Mouse (Mus musculus): ENCODE measurements around the gene Mlxipl.
A peak's percentile ranks its signal among the peaks of the same experiment; 100 is the strongest.

The Mlxipl gene

DNA sequence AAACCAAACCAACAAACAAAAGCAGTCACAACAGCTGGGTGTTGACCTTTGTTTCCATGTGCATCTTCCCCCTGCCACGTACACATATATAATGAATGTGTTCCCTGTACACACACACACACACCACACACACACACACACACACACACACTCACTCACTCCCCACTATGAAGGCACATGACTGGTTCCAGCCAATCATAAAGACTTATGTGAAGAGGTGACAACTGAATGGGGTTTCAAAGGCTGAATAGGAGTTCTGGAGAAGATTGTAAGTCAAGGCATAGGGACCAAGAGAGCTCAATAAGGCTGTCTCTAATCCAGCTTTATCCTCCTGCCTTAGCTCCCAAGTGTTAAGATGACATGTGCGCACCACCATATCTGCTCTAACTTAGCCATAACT is 10.1 kb upstream of the Mlxipl start:
- no peak for DNase-seq (ENCODE audit: low spot score in 2 of 2)

DNA sequence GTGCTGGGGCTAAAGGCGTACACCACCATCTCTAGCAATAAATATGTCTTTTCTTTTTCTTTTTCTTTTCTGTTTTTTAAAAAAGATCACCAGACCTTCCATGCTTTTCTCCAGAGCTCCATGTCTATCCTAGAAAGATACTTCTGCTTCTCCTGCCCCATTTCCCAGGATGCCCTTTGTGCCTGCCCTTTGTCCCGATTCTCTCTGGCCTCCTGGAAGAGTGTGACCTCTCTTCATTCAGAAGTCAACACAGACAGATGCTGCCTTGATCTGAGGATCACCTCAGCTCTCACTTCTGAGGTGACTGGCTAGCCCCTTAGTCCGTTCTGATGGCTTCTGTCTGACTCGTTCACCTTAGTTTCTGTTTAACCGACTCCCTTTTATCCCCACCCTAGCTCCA is 9.2 kb upstream of the Mlxipl start:
- DNase-seq (ENCODE audit: low spot score in 2 of 2), result no peak

DNA sequence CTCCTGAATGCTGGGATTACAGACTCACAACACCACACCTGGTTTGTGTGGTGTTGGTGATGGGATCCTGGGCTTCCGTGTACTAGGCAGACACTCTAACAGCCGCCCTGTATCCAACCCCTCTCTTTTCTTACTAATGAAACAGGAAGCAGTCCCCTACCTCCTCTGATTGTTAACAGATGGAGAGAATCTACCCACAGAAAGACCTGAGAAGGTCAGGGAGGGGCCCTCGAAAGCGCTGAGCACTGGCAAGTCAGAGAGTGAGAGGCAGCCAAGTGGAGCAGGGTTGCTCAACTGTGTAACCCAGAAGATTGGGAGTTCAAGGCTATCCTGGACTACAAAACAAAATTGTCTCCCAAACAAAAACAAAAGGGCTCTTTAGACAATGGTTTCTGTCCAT is 2.8 kb upstream of the Mlxipl start:
- DNase-seq (ENCODE audit: low spot score in 2 of 2), result no peak

DNA sequence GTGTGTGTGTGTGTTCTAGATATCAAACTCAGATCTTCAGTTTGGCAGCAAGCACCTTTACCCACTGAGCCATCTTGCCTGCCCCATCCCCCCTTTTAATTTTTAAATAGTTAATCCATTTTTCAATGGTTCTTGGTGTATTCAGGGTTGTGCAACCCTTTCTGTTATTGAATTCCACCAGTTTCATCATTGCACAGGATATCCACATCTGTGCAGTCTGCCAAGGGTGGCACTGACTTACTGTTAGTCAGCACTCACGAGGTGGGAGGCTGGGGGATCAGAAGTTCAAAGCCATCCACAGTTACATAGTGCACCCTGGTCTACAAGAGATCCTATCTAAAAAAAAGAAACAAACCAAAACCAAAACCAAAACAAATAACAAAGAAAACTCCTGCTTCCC is 11.3 kb downstream of the Mlxipl start:
- DNase-seq (ENCODE audit: low spot score in 2 of 2), result no peak

DNA sequence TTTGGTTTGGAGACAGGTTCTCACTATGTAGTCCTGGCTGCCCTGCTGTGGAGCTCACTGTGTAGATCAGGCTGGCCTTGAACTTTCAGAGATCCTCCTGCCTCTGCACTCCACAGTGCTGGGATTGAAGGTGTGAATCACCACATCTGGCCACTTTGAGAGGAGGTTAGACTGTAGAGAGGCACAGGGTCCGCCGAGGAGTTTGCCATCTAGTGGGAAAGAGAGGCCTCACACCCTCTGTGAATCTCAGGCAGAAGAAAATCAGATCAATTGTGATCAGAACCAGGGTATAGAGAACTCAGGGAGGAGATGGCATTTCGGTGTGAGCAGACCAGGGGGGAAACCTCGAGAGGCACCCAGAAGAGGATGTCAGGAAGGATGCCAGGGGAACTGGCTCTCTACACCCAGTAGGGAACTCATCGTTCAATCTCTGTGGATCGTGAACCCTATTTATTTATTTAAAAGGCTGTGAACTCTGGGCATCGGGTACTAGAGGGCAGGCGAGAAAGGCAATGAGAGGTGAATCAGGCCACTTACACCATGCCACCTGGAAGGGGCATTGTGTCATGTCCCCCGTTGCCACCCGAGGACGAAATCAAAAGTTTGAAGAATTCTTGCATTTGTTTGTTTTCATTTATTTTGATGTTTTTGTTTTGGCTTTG is 14.4 kb downstream of the Mlxipl start:
- no peak for DNase-seq (ENCODE audit: low spot score in 2 of 2)

DNA sequence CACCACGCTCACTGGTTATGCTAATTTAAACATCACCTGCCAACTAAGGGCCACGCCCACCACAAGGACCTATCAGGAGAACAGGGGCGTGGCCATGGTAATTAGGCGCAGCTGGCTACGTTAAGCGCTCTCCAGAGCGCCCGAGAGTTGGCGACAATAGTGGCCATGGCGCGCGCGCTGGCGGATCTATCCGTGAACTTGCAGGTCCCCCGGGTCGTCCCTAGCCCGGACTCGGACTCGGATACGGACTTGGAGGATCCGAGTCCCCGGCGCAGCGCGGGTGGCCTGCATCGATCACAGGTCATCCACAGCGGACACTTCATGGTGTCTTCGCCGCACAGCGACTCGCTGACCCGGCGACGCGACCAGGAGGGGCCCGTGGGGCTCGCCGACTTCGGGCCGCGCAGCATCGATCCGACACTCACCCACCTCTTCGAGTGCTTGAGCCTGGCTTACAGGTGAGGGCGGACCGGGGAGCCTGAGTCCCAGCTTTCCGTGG is 17.1 kb downstream of the Mlxipl start:
- peak; percentile 62 to 71 for DNase-seq (ENCODE audit: low spot score in 2 of 2)

DNA sequence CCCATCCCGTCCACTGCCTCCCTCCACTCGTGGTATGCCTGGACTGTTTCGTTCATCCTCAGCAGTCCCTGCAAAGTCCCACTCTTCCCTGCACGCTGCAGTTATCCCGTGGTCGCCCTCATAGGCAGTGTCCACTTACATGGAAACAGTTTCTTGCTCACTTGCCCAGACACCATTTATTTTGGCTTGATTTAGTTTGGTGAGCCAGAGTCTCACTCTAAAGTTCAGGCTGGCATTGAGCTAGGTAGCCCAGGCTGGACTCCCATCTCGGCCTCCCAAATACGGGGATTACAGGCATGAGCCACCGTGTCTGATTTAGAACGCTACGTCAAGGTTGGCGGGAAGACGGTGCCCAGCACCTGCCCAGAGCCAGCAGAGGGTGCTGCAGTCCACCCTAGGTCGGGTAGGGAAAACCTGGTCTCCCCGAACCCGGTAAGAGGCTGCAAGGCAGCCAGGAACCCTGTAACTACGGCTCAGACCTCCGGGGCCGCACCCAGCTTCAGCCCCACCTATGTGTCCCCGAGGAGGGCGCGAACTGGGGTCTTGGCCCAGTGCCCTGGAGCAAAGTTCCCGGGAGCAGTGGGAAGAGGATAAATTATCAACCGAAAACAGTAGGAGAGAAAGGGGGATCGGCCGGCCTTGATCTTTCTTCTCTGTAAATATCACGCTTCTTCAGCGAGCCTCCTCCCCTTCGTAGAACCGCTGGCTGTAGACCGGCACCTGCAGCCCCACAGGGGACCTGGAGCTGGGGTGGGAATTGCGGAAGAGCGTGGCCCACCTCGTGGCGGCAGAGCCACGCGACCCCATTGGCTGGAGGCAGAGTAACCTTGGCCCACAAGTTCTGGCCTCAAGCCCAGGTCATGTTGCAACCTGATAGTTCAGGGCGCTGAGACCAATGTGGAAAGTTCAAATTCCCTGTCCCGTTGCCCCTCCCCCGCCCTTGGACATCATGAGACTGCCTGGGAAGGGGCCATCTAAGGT is 18.1 kb downstream of the Mlxipl start:
- peak; percentile 4 to 10 for DNase-seq (ENCODE audit: low spot score in 2 of 2)

DNA sequence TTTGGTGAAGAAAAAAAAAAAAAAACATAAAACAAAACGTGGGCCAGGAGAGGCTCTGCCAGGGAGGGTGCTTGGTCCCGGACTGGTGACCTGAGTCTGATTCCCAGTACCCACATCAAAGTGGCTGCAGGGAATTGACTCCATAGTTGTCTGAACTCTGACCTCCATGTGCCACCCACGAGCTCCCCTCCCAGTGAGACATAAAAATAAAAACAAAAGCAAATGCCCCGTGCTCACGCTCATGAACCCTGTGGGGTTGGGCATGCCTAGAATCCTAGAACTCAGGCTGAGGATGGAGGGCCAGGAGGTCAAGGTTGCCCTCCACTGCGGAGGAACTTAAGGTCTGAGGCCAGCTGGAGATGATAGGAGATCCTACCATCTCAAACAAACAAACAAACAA is 19.3 kb downstream of the Mlxipl start:
- no peak for DNase-seq (ENCODE audit: low spot score in 2 of 2)

DNA sequence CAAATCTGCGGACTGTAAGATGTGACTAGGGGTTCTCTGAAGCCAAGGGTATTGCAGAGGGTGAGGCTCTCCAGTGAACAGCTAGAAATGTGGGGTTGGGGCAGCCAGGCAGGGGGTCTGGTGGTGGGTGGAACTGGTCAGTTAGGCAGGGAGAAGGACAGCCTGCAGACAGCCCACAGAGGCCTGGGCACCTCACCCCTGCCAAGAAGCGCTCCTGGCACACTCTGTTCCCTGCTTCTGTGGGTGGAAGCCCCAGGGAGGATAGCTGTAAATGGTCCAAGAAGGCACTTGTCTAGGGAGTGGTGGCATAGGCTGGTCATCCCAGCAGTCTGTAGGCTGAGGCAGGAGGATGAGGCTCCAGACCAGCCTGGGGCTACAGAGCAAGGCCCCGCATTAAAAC is 19.7 kb downstream of the Mlxipl start:
- DNase-seq (ENCODE audit: low spot score in 2 of 2), result no peak

DNA sequence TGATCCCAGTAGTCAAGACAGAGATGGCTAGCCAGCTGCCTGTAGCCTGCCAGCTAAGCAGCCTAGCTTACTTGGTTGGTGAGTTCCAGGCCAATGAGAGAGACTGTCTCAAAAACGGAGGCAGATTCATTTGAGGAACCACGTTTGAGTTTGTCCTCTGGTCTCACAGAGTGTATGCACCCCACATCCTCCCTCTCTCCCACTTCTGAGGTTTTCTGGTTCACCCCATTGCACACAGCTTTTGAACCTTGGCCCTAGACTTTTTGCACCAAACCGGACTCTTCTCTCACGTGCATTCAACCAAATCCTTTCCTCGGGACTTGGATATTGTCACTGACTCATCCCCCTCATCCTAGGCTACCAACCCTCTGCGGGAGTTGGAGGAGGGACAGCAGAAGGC is 20.3 kb downstream of the Mlxipl start:
- DNase-seq (ENCODE audit: low spot score in 2 of 2), result no peak

DNA sequence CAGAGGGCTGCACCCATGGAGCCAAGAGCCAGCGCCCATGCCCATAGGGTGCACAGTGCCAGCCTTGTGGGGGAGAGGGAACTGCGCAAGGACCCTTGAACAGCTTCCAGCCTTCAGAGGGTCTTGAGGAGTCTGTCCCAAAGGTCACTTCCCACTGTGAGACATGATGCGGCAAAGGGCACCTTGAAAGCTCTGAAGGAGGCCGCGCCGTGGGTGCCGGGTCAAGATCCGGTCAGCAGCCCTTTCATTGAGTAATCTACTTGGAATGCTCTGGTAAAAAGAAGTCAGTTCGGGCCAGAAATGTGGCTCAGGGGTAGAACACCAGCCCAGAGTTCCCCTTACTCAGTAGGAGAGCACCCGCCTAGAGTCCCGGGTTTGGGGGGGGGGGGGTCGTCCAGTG is 24.1 kb downstream of the Mlxipl start:
- no peak for DNase-seq (ENCODE audit: low spot score in 2 of 2)

DNA sequence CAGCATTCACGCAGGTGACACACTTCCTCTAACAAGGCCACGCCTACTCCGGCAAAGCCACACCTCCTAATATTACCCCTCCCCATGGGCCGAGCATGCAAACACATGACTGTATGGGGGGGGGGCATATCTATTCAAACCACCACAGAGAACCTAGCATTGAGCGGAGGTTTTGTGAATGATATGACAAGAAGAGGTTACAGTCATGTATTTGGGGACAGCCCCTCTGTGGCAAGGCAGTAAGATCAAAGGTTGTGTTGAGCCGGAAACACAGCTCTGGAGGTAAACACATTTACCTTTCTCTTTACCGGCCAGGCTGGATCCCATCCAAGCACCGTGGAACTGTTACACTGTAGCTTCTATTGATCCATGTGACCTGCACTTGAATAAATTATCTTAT is 25.6 kb downstream of the Mlxipl start:
- DNase-seq (ENCODE audit: low spot score in 2 of 2), result no peak

DNA sequence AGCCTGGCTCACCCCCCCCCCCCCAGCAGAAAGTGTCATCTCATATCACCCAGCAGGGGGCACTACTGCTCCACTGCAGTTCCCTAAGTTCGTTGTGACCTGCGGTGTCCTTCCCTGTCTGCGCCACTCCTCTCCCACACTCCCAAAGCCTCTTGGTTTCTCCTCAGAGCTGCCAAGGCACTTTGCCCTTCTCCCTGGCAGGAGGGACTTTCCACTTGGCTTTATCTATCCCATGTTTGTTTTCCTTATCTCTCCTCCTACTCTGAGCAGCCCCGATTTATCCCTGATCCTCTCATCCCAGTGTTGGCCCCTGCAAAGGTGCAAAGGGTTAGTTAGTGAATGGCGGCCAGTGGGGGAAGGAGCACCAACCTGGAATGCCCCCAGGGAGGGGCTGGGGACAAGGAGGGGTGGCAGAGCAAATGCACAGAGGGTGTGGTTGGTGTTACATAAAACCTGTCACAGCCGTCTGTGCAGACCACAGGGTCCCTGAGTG is 28.9 kb downstream of the Mlxipl start:
- DNase-seq (ENCODE audit: low spot score in 2 of 2), result peak; percentile 27 to 32

DNA sequence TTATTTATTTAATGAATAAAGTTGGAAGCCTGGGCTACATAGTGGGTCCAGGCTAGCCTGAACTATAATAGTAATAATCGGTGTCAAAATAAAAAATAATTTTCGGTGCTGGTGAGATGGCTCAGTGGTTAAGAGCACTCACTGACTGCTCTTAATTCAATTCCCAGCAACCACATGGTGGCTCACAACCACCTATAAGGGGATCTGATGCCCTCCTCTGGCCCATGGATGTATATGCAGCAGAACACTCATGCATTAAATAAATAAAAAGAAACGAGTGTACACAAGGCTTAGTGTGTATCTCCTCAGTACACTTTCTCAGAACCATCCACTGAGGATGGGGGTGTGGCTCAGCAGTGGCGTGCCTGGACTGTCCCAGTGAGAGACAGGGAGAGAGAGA is 31.1 kb downstream of the Mlxipl start:
- no peak for DNase-seq (ENCODE audit: low spot score in 2 of 2)

DNA sequence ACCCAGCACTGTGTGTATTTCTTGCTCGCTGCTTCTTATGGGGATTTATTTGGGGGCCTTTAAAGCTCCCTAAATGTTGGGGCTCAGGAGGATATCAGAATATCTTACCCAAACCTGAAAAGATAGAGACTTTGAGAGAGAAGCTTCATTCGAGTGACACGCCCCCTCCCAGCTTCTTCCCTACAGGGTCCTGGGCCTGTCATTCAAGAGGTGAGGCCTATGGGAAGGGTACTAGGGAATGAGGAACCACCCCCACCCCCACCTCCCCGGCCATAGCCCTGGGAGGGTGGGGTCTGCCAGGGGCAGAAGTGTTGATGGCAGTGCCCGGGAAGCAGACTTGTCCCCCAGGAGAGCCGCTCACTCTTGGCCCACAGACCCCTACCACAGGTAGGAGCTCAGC is 36.4 kb downstream of the Mlxipl start:
- DNase-seq (ENCODE audit: low spot score in 2 of 2), result no peak

DNA sequence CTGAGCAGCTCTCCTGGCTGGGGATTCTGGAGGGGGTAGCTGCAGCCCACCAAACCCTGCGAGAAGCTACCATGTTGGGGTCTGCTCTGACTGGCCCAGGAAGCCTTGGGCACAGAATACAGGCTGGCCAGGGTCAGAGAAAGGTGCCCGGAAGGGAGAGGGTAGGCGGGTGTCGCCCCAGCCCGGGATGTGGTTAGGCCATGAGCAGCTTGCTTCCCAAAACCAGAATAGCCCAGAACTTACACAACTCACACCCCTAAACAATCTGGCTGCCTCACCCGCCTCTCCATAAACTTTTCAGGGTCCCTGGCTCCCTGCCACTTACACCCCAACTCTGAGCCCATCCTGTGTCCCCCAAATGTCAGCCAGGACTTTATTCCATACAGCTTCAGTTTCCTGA is 38.0 kb downstream of the Mlxipl start:
- no peak for DNase-seq (ENCODE audit: low spot score in 2 of 2)

DNA sequence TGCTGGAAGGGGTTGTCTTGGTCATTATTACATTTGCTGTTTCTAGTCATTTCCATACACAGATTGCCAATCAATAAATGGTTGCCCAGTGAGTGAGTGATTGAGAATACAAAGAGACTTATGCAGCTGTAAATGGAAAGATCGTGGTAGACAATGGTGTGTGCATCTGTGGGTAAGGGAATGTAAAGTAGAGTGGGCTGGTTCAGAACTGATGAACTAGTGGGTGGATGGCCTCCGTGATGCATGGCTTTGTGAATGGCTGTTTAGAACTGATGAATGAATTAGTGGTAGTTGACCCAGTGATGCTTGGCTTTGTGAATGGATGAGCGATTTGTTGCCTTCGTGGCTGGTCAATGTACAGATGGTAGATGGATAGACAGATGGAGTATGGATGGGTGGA is 40.1 kb downstream of the Mlxipl start:
- no peak for DNase-seq (ENCODE audit: low spot score in 2 of 2)

DNA sequence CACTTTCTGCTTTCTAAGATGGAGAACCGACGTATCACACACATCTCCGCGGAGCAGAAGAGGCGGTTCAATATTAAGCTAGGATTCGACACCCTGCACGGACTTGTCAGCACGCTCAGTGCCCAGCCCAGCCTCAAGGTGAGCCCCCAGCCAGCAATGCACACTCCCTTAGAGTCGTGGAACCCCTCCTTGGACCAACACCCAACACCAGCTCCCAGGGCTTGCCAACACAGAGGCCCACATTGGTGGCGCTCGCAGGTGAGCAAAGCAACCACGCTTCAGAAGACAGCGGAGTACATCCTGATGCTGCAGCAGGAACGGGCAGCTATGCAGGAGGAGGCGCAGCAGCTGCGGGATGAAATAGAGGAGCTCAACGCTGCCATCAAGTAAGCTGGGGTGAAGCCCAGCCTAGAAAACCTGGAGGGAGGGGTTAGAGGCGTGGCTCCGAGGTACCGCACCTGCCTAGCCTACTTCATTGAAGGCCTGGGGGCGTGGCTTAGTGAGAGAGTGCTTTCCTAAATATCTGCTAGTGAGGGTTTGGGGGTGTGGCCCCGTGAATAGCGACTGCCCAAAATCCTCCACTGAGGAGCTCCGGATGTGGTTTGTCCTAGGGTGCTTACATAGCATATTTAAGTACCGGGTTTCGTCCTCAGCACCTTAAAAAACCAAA is 44.2 kb downstream of the Mlxipl start:
- peak; percentile 76 to 83 for DNase-seq (ENCODE audit: low spot score in 2 of 2)

DNA sequence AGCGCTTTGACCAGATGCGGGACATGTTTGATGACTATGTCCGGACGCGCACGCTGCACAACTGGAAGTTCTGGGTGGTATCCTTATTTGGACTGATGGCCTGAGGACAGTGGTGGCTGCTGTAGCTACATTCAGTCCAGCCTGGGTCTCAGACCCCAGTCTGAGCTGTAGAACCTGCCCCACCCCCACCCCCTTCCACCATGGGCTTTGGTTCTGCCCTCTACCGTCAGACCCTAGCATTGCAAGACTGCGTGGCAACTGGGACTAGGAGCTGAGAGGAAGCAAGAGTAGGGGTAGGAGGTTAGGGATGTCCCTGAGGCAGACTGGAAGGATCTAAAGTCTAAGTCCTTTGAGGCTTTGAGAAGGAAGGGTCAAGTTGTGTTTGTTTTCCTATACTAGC is 44.8 kb downstream of the Mlxipl start:
- DNase-seq (ENCODE audit: low spot score in 2 of 2), result peak; percentile 35 to 43

DNA sequence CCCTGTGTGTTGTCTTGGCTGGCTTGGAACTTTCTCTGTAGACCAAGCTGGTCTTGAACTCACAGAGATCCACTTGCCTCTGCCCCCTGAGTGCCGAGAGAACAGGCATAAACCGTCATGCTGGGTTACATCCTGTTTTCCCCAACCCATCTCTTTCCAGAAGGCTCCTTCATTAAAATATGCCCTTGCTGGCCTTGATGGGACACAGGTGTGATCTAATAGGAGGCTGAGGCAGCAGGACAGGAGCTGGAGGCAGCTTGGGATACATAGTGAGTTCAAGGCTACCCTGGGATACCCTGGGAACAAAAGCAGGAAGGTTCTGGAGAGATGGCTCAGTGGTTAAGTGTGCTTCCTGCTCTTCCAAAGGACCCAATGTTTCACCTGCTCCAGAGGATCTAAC is 50.2 kb downstream of the Mlxipl start:
- no peak for DNase-seq (ENCODE audit: low spot score in 2 of 2)

DNA sequence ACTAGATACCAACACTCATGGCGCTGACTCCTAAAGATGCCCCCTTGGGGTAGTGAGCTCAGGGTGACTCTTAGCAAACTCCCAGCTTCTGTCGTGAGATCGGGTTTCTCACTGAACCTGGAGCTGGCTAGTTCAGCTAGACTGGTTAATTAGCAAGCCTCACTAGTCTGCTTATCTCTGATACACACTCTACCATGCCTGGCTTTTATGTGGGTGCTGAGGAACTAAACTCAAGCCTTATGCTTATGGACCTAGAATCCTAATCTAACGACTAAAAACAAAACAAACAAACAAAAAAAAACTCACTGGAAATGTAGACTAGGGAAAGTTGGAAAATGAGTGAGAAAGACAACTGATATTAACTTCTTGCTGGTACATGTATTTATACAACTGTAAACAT is 54.8 kb downstream of the Mlxipl start:
- DNase-seq (ENCODE audit: low spot score in 2 of 2), result no peak

DNA sequence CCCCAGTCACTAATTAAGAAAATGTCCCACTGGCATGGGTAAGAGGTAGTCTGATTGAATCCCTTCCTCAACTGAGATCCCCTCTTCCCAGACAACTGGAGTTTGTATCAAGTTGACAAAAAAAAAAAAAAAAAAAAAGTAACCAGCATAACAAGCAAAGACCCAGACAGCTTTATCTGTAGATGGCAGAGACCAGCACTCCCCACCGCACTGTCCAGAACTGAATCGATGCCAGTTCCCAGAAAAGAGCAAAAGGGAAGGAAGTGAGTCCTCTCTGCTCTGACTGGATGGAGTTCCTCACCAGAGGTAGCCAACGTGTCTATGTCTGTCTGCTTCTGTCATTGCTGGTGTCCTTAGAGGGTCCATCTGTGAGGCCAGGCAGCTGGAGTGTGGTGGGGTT is 55.8 kb downstream of the Mlxipl start:
- no peak for DNase-seq (ENCODE audit: low spot score in 2 of 2)

Measured in spleen, postnatal 36 days (tissue).